Mouse (Mus musculus) ES-Bruce4 (cell line): ENCODE data around the gene Rere.

ENCODE experiments used
- EP300 ChIP-seq: IDR thresholded peaks from 2 replicates; pipeline ENCODE4 v1.6.1; 2011; ENCODE audit warnings: low read depth, low read length; ENCODE audit not compliant: insufficient read depth
- POLR2A ChIP-seq: IDR thresholded peaks from one replicate; pipeline ENCODE4 v1.8.1; 2011; ENCODE audit warnings: low read length; ENCODE audit not compliant: insufficient read depth

DNA sequence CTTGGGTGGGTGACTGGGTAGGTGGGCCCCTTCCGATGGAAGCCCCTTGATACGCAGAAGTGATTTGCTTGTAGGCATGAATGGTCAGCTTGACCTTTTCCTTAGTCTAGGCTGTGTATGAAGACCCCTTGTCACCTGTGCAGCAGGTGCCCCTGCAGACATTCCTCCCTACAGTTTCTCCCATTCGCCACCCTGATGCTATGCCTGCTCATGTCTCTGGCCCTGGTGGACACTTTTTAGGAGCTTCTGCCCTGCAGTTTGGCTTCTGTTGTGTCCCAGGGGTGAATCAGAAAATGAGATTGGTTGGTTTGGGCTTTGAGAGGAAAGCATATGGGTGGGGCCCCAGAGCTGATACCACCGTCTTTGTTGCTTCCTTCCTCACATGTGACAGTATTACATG, 343.5 kb downstream of the Rere start:
- TF ChIP-seq POLR2A (no peak), EP300 (no peak)
